20 mouse cellular contexts compared by ENCODE assay signal in the genomic region with DNA sequence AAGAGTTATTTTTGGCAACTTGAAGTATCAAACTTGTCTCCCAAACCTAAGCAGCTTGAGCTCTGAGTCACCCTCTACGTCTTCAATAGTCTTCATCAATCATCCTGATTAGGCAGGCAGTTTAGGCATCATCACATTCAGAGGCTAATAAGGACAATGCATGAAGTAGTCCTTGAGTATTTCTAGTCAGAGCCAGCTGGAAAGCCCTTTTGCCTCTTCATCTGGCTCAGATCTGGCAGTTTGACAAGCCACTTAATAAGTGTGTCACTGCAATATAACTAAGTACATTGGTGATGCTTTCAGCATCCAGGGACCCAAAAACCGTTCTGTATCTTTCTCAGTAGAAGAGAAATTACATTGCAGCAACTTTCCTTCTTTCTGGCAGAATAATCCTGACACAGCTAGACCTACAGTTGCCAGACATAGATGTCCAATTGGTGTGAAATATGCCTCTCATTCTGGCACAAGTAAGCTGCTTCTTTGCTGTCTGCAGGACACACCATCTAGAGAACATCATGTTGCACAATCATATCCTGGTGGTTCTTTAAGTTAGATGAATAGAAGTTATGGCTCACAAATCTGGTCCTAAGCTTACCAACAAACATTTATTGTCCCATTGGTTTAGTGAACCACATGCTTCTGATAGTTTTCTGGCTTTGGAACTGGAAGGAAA.
DNase-seq lines count a peak whose midpoint lies in the region; ATAC-seq and TF ChIP-seq lines count a peak whose summit lies in the region.
"Had no signal": no experiment of that assay in that cellular context is flagged by ENCODE, and none has a peak within 500 bp of the region (broad histone marks: within the 10 kb centered on the region; RNA-seq: fewer than 3 reads in every experiment).

No protein-coding gene starts in this region.

- no peaks in the 10 kb centered on the region for H3K4me1 ChIP-seq in hindbrain, postnatal 0 days (ENCODE audit: insufficient read depth, low read length)
- H3K4me1 ChIP-seq in hindbrain, embryonic 12.5 days: no peaks in the 10 kb centered on the region
- H3K4me1 ChIP-seq in lung, embryonic 16.5 days (replicated peaks; ENCODE audit: control insufficient read depth, insufficient read depth, low read length): no peaks in the 10 kb centered on the region
- H3K4me1 ChIP-seq: embryonic facial prominence, embryonic 13.5 days; heart, embryonic 10.5 days had no signal

- TF ChIP-seq CTCF in hindbrain, postnatal 0 days (IDR thresholded peaks at IDR 0.05; ENCODE audit: low read depth): no peak

- H3K9me3 ChIP-seq in hindbrain, postnatal 0 days (ENCODE audit: low read length): no peaks in the 10 kb centered on the region
- H3K9me3 ChIP-seq in hindbrain, embryonic 12.5 days (replicated peaks): no peaks in the 10 kb centered on the region
- no peaks in the 10 kb centered on the region for H3K9me3 ChIP-seq in lung, embryonic 16.5 days (ENCODE audit: control insufficient read depth, low read length)
- H3K9me3 ChIP-seq: embryonic facial prominence, embryonic 13.5 days; heart, embryonic 10.5 days had no signal

- no peak overlapping the region for H3K4me3 ChIP-seq in hindbrain, postnatal 0 days (ENCODE audit: low read length)
- H3K4me3 ChIP-seq in hindbrain, embryonic 12.5 days: no peak overlapping the region
- H3K4me3 ChIP-seq in lung, embryonic 16.5 days (ENCODE audit: low read length): no peak overlapping the region
- H3K4me3 ChIP-seq: embryonic facial prominence, embryonic 13.5 days; erythroblast, embryonic 14.5 days; heart, embryonic 10.5 days had no signal

- DNase-seq in hindbrain, postnatal 0 days (ENCODE audit: low spot score): peak; percentile 48
- DNase-seq in lung, postnatal 36 days: no peak
- peak; percentile 58 for DNase-seq in Muller cell, postnatal 12 days (ENCODE audit: inconsistent ontology term)
- DNase-seq in brain, adult 2 months (ENCODE audit: low read depth, low spot score): peak; percentile 3
- DNase-seq in frontal cortex, postnatal 36 days (ENCODE audit: low spot score in 2 of 2): no peak
- no peak for DNase-seq in heart, postnatal 4 days
- DNase-seq: adrenal gland, adult 8-10 months; adrenal gland, postnatal 36 days; cerebellum, adult 11-12 months; cerebellum, adult 9-10 months; cerebellum, postnatal 25 days; forebrain, postnatal 0 days; heart, adult 18-20 months; heart, postnatal 10 days had no signal

- H3K4me2 ChIP-seq in hindbrain, postnatal 0 days (ENCODE audit: low read depth, low read length): no peak overlapping the region
- H3K4me2 ChIP-seq in hindbrain, embryonic 12.5 days (replicated peaks): no peak overlapping the region
- no peak overlapping the region for H3K4me2 ChIP-seq in lung, embryonic 16.5 days (ENCODE audit: low read depth, low read length)
- H3K4me2 ChIP-seq: embryonic facial prominence, embryonic 13.5 days; hindbrain, embryonic 14.5 days had no signal

- H3K36me3 ChIP-seq in hindbrain, postnatal 0 days (ENCODE audit: insufficient read depth, low read length): no peaks in the 10 kb centered on the region
- no peaks in the 10 kb centered on the region for H3K36me3 ChIP-seq in hindbrain, embryonic 12.5 days
- H3K36me3 ChIP-seq in lung, embryonic 16.5 days (ENCODE audit: control insufficient read depth, insufficient read depth, low read length): no peaks in the 10 kb centered on the region
- H3K36me3 ChIP-seq: embryonic facial prominence, embryonic 13.5 days; heart, embryonic 10.5 days had no signal

- WGBS in hindbrain, postnatal 0 days: 39% methylated on average over 2 of the region's 2 CpGs
- whole genome bisulfite sequencing in hindbrain, embryonic 12.5 days: 59% methylated on average over 2 of the region's 2 CpGs
- 24% methylated on average over 2 of the region's 2 CpGs for WGBS in lung, embryonic 16.5 days

- H3K27me3 ChIP-seq in hindbrain, postnatal 0 days (ENCODE audit: insufficient read depth, low read length): no peaks in the 10 kb centered on the region
- H3K27me3 ChIP-seq in hindbrain, embryonic 12.5 days: no peaks in the 10 kb centered on the region
- no peaks in the 10 kb centered on the region for H3K27me3 ChIP-seq in lung, embryonic 16.5 days (ENCODE audit: control insufficient read depth, insufficient read depth, low read depth, low read length)
- H3K27me3 ChIP-seq: embryonic facial prominence, embryonic 13.5 days had no signal

- H3K9ac ChIP-seq in hindbrain, postnatal 0 days (replicated peaks; ENCODE audit: low read length): no peak overlapping the region
- H3K9ac ChIP-seq in hindbrain, embryonic 12.5 days: no peak overlapping the region
- no peak overlapping the region for H3K9ac ChIP-seq in lung, embryonic 16.5 days (ENCODE audit: low read length)
- H3K9ac ChIP-seq: embryonic facial prominence, embryonic 13.5 days; forebrain, postnatal 0 days; hindbrain, embryonic 14.5 days had no signal

- no peak overlapping the region for H3K27ac ChIP-seq in hindbrain, postnatal 0 days
- H3K27ac ChIP-seq in hindbrain, embryonic 12.5 days: no peak overlapping the region
- H3K27ac ChIP-seq in lung, embryonic 16.5 days (ENCODE audit: low read length): no peak overlapping the region
- H3K27ac ChIP-seq: embryonic facial prominence, embryonic 13.5 days; heart, embryonic 10.5 days; hindbrain, embryonic 14.5 days had no signal

- no peak for ATAC-seq in hindbrain, postnatal 0 days
- no peak for ATAC-seq in hindbrain, embryonic 12.5 days (ENCODE audit: low FRiP score)
- peak; percentile 88 for ATAC-seq in lung, embryonic 16.5 days (ENCODE audit: low read depth)
- ATAC-seq: forebrain, postnatal 0 days had no signal

Comparison
In these comparisons a context has a peak if more than half of its experiments do, and no peak if none do; other contexts are left out.
1. DNase-seq: peak in hindbrain, postnatal 0 days (single experiment), Muller cell, postnatal 12 days (single experiment) and brain, adult 2 months (single experiment); none in lung, postnatal 36 days (single experiment), frontal cortex, postnatal 36 days (0 of 2) and heart, postnatal 4 days (single experiment).